Mouse (Mus musculus): ENCODE measurements at regions not wholly inside any gene's neighbourhood (a gene's known extent, or its start where the extent isn't known, plus 50 kb on each side); places are given as distances from the start of the nearest gene placed in this dataset.

GRCm38 (mm10) chr14:79822011-79822435 is 50.9 kb upstream of the Pcdh8 start:
- Histone ChIP-seq H3K36me3 (no peaks in the 10 kb centered on the region), H3K27me3 (no peaks in the 10 kb centered on the region; the same call in 1 of the 2 replicates), H3K4me2 (no peak overlapping the region), H3K4me1 (replicated peaks) (peaks cover 9% of the 10 kb centered on the region), H3K27ac (replicated peaks) (no peak overlapping the region), H3K9me3 (no peaks in the 10 kb centered on the region), H3K9ac (no peak overlapping the region), H3K4me3 (no peak overlapping the region)
- no peak for ATAC-seq (ENCODE audit: low read depth)
- WGBS: 74% methylated on average over 5 of the region's 5 CpGs

- peaks cover 9% of the 10 kb centered on the region for H3K4me1 ChIP-seq (replicated peaks)
- no peaks in the 10 kb centered on the region for H3K9me3 ChIP-seq
- no peak overlapping the region for H3K4me2 ChIP-seq
- 69% methylated on average over 5 of the region's 5 CpGs for WGBS
- no peak overlapping the region for H3K9ac ChIP-seq
- H3K36me3 ChIP-seq: no peaks in the 10 kb centered on the region
- no peak for ATAC-seq (ENCODE audit: low read depth)
- no peak overlapping the region for H3K27ac ChIP-seq (replicated peaks)
- no peak overlapping the region for H3K4me3 ChIP-seq
- no peaks in the 10 kb centered on the region; the same call in 1 of the 2 replicates for H3K27me3 ChIP-seq
Measured at GRCm38 (mm10) chr14:79821352-79822010, 50.4 kb upstream of the Pcdh8 start.

Data from neural tube, embryonic 13.5 days (tissue).